Mouse (Mus musculus) kidney, adult 2 months (tissue): ENCODE measurements around the gene Mapk8ip1.

Experiments
- CTCF ChIP-seq: fragments of 200-500 bp; conservative IDR thresholded peaks from 2 replicates; pipeline ENCODE4 v1.5.1; 2011; ENCODE audit warnings: low read depth, mild to moderate bottlenecking, control low read depth, low read length, moderate library complexity, mixed read lengths; ENCODE audit not compliant: insufficient read depth, insufficient read length
- POLR2A ChIP-seq: fragments of 200-500 bp; IDR thresholded peaks from one replicate; pipeline ENCODE4 v1.6.1; 2011; ENCODE audit warnings: low read depth, low read length, control low read depth

GRCm38 (mm10) chr2:92442419-92443001 lies 41.4 kb upstream of the Mapk8ip1 start:
- no peak for TF ChIP-seq CTCF
- TF ChIP-seq POLR2A: no peak
